9 mouse cellular contexts compared by ENCODE assay signal in the genomic region with DNA sequence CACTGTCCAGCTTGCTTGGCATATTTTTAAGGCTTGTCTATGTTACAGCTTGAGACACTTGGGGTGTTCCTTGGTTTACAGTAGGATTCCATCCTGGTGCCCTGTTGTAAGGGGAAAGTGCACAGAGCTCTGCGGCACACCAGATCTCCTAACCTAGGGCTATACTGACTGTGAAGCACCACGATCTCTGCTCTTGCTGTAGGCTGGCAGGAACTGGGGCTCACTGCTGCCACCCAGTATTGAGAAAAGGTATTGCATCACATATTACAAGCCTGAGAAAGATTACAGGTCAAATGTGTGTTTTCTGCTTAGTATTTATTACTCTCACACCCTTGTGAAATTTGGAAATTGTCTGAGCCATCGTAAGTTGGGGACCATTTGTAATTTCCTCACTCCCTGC. TPM values are rescaled to one million over a fixed set of nuclear protein-coding genes. Genes with fewer than 3 reads are reported as not detected.
DNase-seq lines count a peak whose midpoint lies in the region; ATAC-seq and TF ChIP-seq lines count a peak whose summit lies in the region.
"Had no signal": no experiment of that assay in that cellular context is flagged by ENCODE, and none has a peak within 500 bp of the region (broad histone marks: within the 10 kb centered on the region; RNA-seq: fewer than 3 reads in every experiment).

No protein-coding gene starts in this region.

- DNase-seq in forebrain, embryonic 14.5 days (ENCODE audit: low spot score), result peak; percentile 55
- peak in 1 of 2 experiments; percentile 46 for DNase-seq in spleen, adult 2 months (ENCODE audit: low read depth in 1 of 2, low spot score in 2 of 2)
- no peak for DNase-seq in spleen, adult 12 weeks (ENCODE audit: low spot score)
- peak; percentile 60 to 71 for DNase-seq in cerebellum, postnatal 36 days
- DNase-seq in left cerebral cortex, adult 8-10 months (ENCODE audit: low spot score in 2 of 2), result no peak

- no peaks in the 10 kb centered on the region for H3K36me3 ChIP-seq in forebrain, embryonic 14.5 days (ENCODE audit: control insufficient read depth, insufficient read depth, low read length)
- no peaks in the 10 kb centered on the region for H3K36me3 ChIP-seq in forebrain, embryonic 12.5 days (replicated peaks)
- H3K36me3 ChIP-seq in spleen, adult 2 months (ENCODE audit: control insufficient read depth, insufficient read depth, low read length), result no peaks in the 10 kb centered on the region
- H3K36me3 ChIP-seq: heart, embryonic 15.5 days had no signal

- TF ChIP-seq CTCF in spleen, adult 2 months (IDR thresholded peaks at IDR 0.05; ENCODE audit: extremely low read depth, insufficient read depth, insufficient read length, insufficient replicate concordance), result peak; percentile 44; the same call in 1 of the 2 replicates

- TF ChIP-seq POLR2A in spleen, adult 2 months (IDR thresholded peaks at IDR 0.05; ENCODE audit: low read depth, low read length), result no peak

- H3K27me3 ChIP-seq in forebrain, embryonic 14.5 days (replicated peaks; ENCODE audit: control insufficient read depth, insufficient read depth, low read length), result no peaks in the 10 kb centered on the region
- no peaks in the 10 kb centered on the region for H3K27me3 ChIP-seq in forebrain, embryonic 12.5 days
- H3K27me3 ChIP-seq in spleen, adult 2 months (ENCODE audit: control insufficient read depth, insufficient read depth, low read length), result no peaks in the 10 kb centered on the region
- H3K27me3 ChIP-seq: heart, embryonic 15.5 days had no signal

- no peak overlapping the region for H3K27ac ChIP-seq in forebrain, embryonic 14.5 days (ENCODE audit: low read depth, low read length)
- H3K27ac ChIP-seq in forebrain, embryonic 12.5 days, result no peak overlapping the region
- H3K27ac ChIP-seq in spleen, adult 2 months (ENCODE audit: insufficient read depth, low read length), result no peak overlapping the region
- H3K27ac ChIP-seq: heart, embryonic 15.5 days had no signal

- no peak overlapping the region for H3K4me2 ChIP-seq in forebrain, embryonic 14.5 days (ENCODE audit: low read length)
- no peak overlapping the region for H3K4me2 ChIP-seq in forebrain, embryonic 12.5 days
- H3K4me2 ChIP-seq: heart, embryonic 15.5 days had no signal

- H3K4me1 ChIP-seq in forebrain, embryonic 14.5 days (ENCODE audit: control insufficient read depth, insufficient read depth, low read length), result 0 out of 2 replicates have a peak, but pooled peaks cover 4% of the 10 kb centered on the region
- H3K4me1 ChIP-seq in forebrain, embryonic 12.5 days, result peaks cover 2% of the 10 kb centered on the region; the same call in 1 of the 2 replicates
- H3K4me1 ChIP-seq in spleen, adult 2 months (ENCODE audit: control insufficient read depth, insufficient read depth, insufficient read length), result peaks cover 5% of the 10 kb centered on the region; the same call in 1 of the 2 replicates

- ATAC-seq in forebrain, embryonic 14.5 days, result no peak
- ATAC-seq in forebrain, embryonic 12.5 days (ENCODE audit: low FRiP score), result no peak
- peak; percentile 84 for ATAC-seq in inflammation-experienced regulatory T-cells, adult 6 months
- ATAC-seq in megakaryocyte, adult 5-6 weeks (ENCODE audit: poor library complexity, severe bottlenecking), result peak; percentile 67

- no peak overlapping the region for H3K4me3 ChIP-seq in forebrain, embryonic 14.5 days (ENCODE audit: low read depth, low read length)
- no peak overlapping the region for H3K4me3 ChIP-seq in forebrain, embryonic 12.5 days (replicated peaks)
- no peak overlapping the region for H3K4me3 ChIP-seq in spleen, adult 2 months (ENCODE audit: extremely low read depth, insufficient read depth, insufficient read length)
- H3K4me3 ChIP-seq: heart, embryonic 15.5 days had no signal

- no peak overlapping the region for H3K9ac ChIP-seq in forebrain, embryonic 14.5 days (ENCODE audit: low read length)
- no peak overlapping the region for H3K9ac ChIP-seq in forebrain, embryonic 12.5 days
- H3K9ac ChIP-seq: heart, embryonic 15.5 days had no signal

- H3K9me3 ChIP-seq in forebrain, embryonic 14.5 days (replicated peaks; ENCODE audit: control insufficient read depth, low read length), result no peaks in the 10 kb centered on the region
- no peaks in the 10 kb centered on the region for H3K9me3 ChIP-seq in forebrain, embryonic 12.5 days
- H3K9me3 ChIP-seq: heart, embryonic 15.5 days had no signal

- WGBS in forebrain, embryonic 14.5 days, result 31% methylated on average over 3 of the region's 3 CpGs
- 46% methylated on average over 3 of the region's 3 CpGs for whole genome bisulfite sequencing in forebrain, embryonic 12.5 days
- WGBS in spleen, adult 2 months, result 30% methylated on average over 3 of the region's 3 CpGs

RNA-seq across cellular contexts. Expression of gene Tbc1d22a, which starts 13.9 kb away (rescaled TPM):
- polyA plus RNA-seq in forebrain, embryonic 14.5 days (2014; fragmentation: Nextera tagmentation; extraction: Ambion mirVana), result 8.0 and 9.4 TPM in 2 replicates
- polyA plus RNA-seq in forebrain, embryonic 12.5 days (2016; fragmentation: Nextera tagmentation; extraction: Ambion mirVana), result 9.1 and 9.4 TPM in 2 replicates
- polyA plus RNA-seq in spleen, adult 2 months (2012; rRNA removed), result 28.1 and 32.3 TPM in 2 replicates
- polyA plus RNA-seq in inflammation-experienced regulatory T-cells, adult 6 months (2017; shearing (Covaris generic)), result 10 to 100 TPM; 10.6 to 12.5 (median 11.6) TPM
- total RNA-seq in megakaryocyte, adult 5-6 weeks (2015), result 12.9 and 13.3 TPM in 2 replicates
- 19.0 and 24.1 TPM in 2 replicates for total RNA-seq in megakaryocyte, adult 5-6 weeks (2017)
- 10 to 100 TPM; 32.9 to 34.3 (median 33.8) TPM for total RNA-seq in left cerebral cortex, adult 8-10 months (2022)

RNA-seq across cellular contexts. Expression of gene Cerk, which starts 42.2 kb away (rescaled TPM):
- 20.8 and 21.3 TPM in 2 replicates for polyA plus RNA-seq in forebrain, embryonic 14.5 days (2014; fragmentation: Nextera tagmentation; extraction: Ambion mirVana)
- 24.1 and 24.9 TPM in 2 replicates for polyA plus RNA-seq in forebrain, embryonic 12.5 days (2016; fragmentation: Nextera tagmentation; extraction: Ambion mirVana)
- 64.4 and 82.8 TPM in 2 replicates for polyA plus RNA-seq in spleen, adult 2 months (2012; rRNA removed)
- 1 to 10 TPM; 2.3 to 6.6 (median 5.9) TPM for polyA plus RNA-seq in inflammation-experienced regulatory T-cells, adult 6 months (2017; shearing (Covaris generic))
- total RNA-seq in megakaryocyte, adult 5-6 weeks (2015), result 22.7 and 24.4 TPM in 2 replicates
- total RNA-seq in megakaryocyte, adult 5-6 weeks (2017), result 35.4 and 41.2 TPM in 2 replicates
- total RNA-seq in left cerebral cortex, adult 8-10 months (2022), result 10 to 100 TPM; 56.7 to 58.0 (median 57.1) TPM

Comparison
In these comparisons a context has a peak if more than half of its experiments do, and no peak if none do; other contexts are left out.
1. ATAC-seq: peak in inflammation-experienced regulatory T-cells, adult 6 months (single experiment) and megakaryocyte, adult 5-6 weeks (single experiment); none in forebrain, embryonic 14.5 days (single experiment) and forebrain, embryonic 12.5 days (single experiment).
2. DNase-seq: peak in forebrain, embryonic 14.5 days (single experiment) and cerebellum, postnatal 36 days (2 of 2); none in spleen, adult 12 weeks (single experiment) and left cerebral cortex, adult 8-10 months (0 of 2).